Mouse (Mus musculus) kidney, embryonic 14.5 days (tissue): Measurements from ENCODE around the gene Cfap52. TPM values are rescaled to one million over a fixed set of nuclear protein-coding genes. Genes with fewer than 3 reads are reported as not detected.

Experiments
- ATAC-seq: fragments of 200-750 bp; cut with Nextera tagmentation; 2 replicates; pipeline ENCODE4 v1.8.0; 2017; ENCODE audit warnings: moderate number of reproducible peaks, mild to moderate bottlenecking, moderate TSS enrichment, moderate library complexity; ENCODE audit not compliant: low FRiP score, low TSS enrichment
- H3K27ac ChIP-seq: fragments of 300-500 bp; sonication (generic); 2 replicates; pipeline ENCODE4 v1.5.1; 2014; ENCODE audit warnings: low read depth, mild to moderate bottlenecking, low read length, moderate library complexity, mixed read lengths
- H3K27me3 ChIP-seq: fragments of 300-500 bp; sonication (generic); 2 replicates; pipeline ENCODE4 v1.6.1; 2014; ENCODE audit warnings: mild to moderate bottlenecking, low read length; ENCODE audit not compliant: control insufficient read depth, insufficient read depth
- H3K36me3 ChIP-seq: fragments of 300-500 bp; sonication (generic); 2 replicates; pipeline ENCODE4 v1.6.1; 2014; ENCODE audit warnings: low read length, mixed read lengths; ENCODE audit not compliant: control insufficient read depth, insufficient read depth
- H3K4me1 ChIP-seq: fragments of 300-500 bp; sonication (generic); 2 replicates; pipeline ENCODE4 v1.6.1; 2014; ENCODE audit warnings: low read length, mixed read lengths; ENCODE audit not compliant: control insufficient read depth, insufficient read depth
- H3K4me2 ChIP-seq: fragments of 300-500 bp; sonication (generic); replicated peaks from 2 replicates; pipeline ENCODE4 v1.6.1; 2014; ENCODE audit warnings: low read depth, mild to moderate bottlenecking, low read length
- H3K4me3 ChIP-seq: fragments of 300-500 bp; sonication (generic); 2 replicates; pipeline ENCODE4 v1.5.1; 2014; ENCODE audit warnings: mild to moderate bottlenecking, low read length
- H3K9ac ChIP-seq: fragments of 300-500 bp; sonication (generic); 2 replicates; pipeline ENCODE4 v1.6.1; 2014; ENCODE audit warnings: low read depth, mild to moderate bottlenecking, low read length, moderate library complexity
- H3K9me3 ChIP-seq: fragments of 300-500 bp; sonication (generic); 2 replicates; pipeline ENCODE4 v1.6.1; 2016; ENCODE audit warnings: low read length; ENCODE audit not compliant: control insufficient read depth
- WGBS: fragments of 180-500 bp; shearing (Covaris S2); extraction: QIAGEN DNeasy Blood & Tissue Kit; methylation state at CpG from one replicate; pipeline ENCODE4 v1.1.7; 2014; 5-methylcytosine and 5-hydroxymethylcytosine counted together
- polyA plus RNA-seq: library from polyadenylated mRNA; unstranded; fragments of >200 nt; fragmentation: Nextera tagmentation; extraction: Ambion mirVana; gene quantifications from 2 replicates; pipeline ENCODE4 v1.2.1, GENCODE M21; 2014

Cfap52 gene
- polyA plus RNA-seq, 1 experiment from 2014 or later: 1.1 TPM

DNA sequence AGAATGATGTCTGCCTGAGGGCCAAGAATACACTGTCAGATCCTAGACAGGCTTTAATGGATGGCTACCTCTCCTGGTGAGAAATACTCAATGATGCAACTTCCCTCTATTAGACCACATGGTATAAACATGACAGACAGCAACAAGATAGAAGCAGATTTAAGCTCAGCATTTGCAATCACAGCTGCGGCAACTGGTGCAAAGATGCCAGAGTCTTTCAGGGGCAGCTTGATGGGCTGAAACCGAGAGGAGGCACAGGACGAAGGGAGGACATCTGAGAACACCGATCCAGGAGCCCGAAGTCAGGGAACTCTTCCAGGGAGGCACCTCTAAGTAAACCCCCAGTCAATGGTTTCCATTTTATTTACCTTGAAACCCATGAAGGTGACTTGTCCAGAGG, 11.8 kb downstream of the Cfap52 start:
- Histone ChIP-seq H3K9ac (no peak overlapping the region), H3K36me3 (no peaks in the 10 kb centered on the region), H3K27ac (no peak overlapping the region), H3K4me2 (no peak overlapping the region), H3K4me1 (no peaks in the 10 kb centered on the region), H3K27me3 (no peaks in the 10 kb centered on the region), H3K4me3 (no peak overlapping the region), H3K9me3 (no peaks in the 10 kb centered on the region)
- ATAC-seq: no peak
- 49% methylated on average over 5 of the region's 5 CpGs for WGBS

DNA sequence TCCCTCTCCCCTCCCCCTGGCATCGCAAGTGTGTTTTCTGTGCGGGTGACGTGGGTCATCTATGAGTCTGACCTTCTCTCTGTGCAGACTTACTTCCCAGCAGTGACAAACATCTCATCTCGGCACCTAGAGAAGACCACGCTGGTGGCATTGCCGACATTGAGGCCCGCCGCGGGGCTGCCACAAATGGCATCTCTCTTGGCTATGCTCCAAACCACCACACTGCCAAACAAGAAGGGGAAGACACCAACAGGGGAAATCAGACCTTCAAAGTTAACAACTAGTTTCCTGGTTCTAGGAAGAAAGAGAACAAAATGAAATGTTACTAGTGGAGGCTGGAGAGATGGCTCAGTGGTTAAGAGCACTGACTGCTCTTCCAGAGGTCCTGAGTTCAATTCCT, 16.0 kb downstream of the Cfap52 start:
- Histone ChIP-seq H3K9me3 (no peaks in the 10 kb centered on the region), H3K9ac (no peak overlapping the region), H3K36me3 (no peaks in the 10 kb centered on the region), H3K4me1 (no peaks in the 10 kb centered on the region), H3K4me2 (no peak overlapping the region), H3K27ac (no peak overlapping the region), H3K4me3 (no peak overlapping the region), H3K27me3 (no peaks in the 10 kb centered on the region)
- no peak for ATAC-seq
- whole genome bisulfite sequencing: 89% methylated on average over 9 of the region's 9 CpGs

DNA sequence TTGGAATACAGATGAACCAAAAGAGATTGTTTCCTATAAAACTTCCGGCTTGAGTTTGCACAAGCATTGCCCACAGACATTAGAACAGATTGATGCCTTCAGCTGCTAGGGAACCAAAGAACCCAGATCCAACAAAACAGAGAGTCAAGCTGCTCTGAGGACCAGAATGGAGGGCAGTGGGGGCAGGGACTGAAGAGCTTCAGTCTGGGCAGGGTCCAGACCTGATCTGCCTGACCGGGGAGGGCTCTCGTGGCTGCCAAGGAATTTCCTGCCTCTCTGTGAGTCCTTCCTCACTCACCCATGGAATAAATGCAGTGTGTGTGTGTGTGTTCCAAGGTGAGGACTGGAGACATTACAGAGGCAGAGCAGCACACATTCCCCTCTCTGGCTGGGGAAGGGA, 17.2 kb downstream of the Cfap52 start:
- ATAC-seq: no peak

GRCm38 (mm10) chr11:67932156-67932555, 33.3 kb downstream of the Cfap52 start:
- ATAC-seq: no peak
- Histone ChIP-seq H3K9ac (no peak overlapping the region), H3K4me1 (no peaks in the 10 kb centered on the region), H3K4me2 (no peak overlapping the region), H3K9me3 (no peaks in the 10 kb centered on the region), H3K36me3 (no peaks in the 10 kb centered on the region), H3K27me3 (no peaks in the 10 kb centered on the region), H3K27ac (no peak overlapping the region), H3K4me3 (no peak overlapping the region)
- WGBS: 90% methylated on average over 3 of the region's 3 CpGs

More for the DNA sequence above, 17.2 kb downstream of the Cfap52 start:
- no peaks in the 10 kb centered on the region for H3K4me1 ChIP-seq
- H3K9me3 ChIP-seq: no peaks in the 10 kb centered on the region
- H3K27me3 ChIP-seq: no peaks in the 10 kb centered on the region
- 0 out of 2 replicates have a peak overlapping the region, but pooled peaks have one; percentile 12 for H3K9ac ChIP-seq
- WGBS: 57% methylated on average over 3 of the region's 3 CpGs
- H3K36me3 ChIP-seq: no peaks in the 10 kb centered on the region
- no peak overlapping the region for H3K4me3 ChIP-seq
- no peak overlapping the region for H3K4me2 ChIP-seq
- H3K27ac ChIP-seq: no peak overlapping the region

- no peak for ATAC-seq
- Histone ChIP-seq H3K9ac (no peak overlapping the region), H3K4me1 (no peaks in the 10 kb centered on the region), H3K27ac (no peak overlapping the region), H3K36me3 (no peaks in the 10 kb centered on the region), H3K4me2 (no peak overlapping the region), H3K9me3 (no peaks in the 10 kb centered on the region), H3K27me3 (0 out of 2 replicates have a peak, but pooled peaks cover 4% of the 10 kb centered on the region), H3K4me3 (no peak overlapping the region)
- WGBS: 13% methylated on average over 13 of the region's 15 CpGs
Measured at GRCm38 (mm10) chr11:67926348-67927055, 38.9 kb downstream of the Cfap52 start.

- Histone ChIP-seq H3K4me3 (no peak overlapping the region), H3K9me3 (no peaks in the 10 kb centered on the region), H3K4me1 (no peaks in the 10 kb centered on the region), H3K4me2 (no peak overlapping the region), H3K9ac (no peak overlapping the region), H3K27ac (no peak overlapping the region), H3K27me3 (0 out of 2 replicates have a peak, but pooled peaks cover 14% of the 10 kb centered on the region), H3K36me3 (no peaks in the 10 kb centered on the region)
- ATAC-seq: no peak
- WGBS: 87% methylated on average over 13 of the region's 13 CpGs
Measured at GRCm38 (mm10) chr11:67925000-67925399, 40.5 kb downstream of the Cfap52 start.

DNA sequence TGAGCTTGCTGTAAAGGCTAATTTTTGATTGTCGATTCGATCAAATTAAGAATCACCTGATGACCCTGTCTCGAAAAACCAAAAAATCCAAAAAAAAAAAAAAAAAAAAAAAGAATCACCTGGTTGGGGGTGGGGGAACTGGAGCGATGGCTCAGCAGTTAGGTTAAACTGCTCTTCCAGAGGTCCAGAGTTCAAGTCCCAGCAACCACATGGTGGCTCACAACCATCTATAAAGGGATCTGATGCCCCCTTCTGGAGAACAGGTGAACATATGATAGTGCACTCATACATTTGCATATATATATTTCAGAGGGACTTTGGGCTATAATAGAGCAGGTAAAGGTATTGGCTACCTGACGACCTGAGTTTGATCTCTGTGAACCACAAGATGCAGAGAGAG, 41.7 kb downstream of the Cfap52 start:
- H3K36me3 ChIP-seq: no peaks in the 10 kb centered on the region
- 91% methylated on average over 5 of the region's 5 CpGs for WGBS
- no peak overlapping the region for H3K4me2 ChIP-seq
- H3K27me3 ChIP-seq: 0 out of 2 replicates have a peak, but pooled peaks cover 14% of the 10 kb centered on the region
- no peak for ATAC-seq
- no peak overlapping the region for H3K27ac ChIP-seq
- H3K4me1 ChIP-seq: no peaks in the 10 kb centered on the region
- no peaks in the 10 kb centered on the region for H3K9me3 ChIP-seq
- no peak overlapping the region for H3K9ac ChIP-seq
- no peak overlapping the region for H3K4me3 ChIP-seq

- Histone ChIP-seq H3K9ac (peak overlapping the region; percentile 67; the same call in 1 of the 2 replicates), H3K4me3 (peak overlapping the region; percentile 66), H3K9me3 (no peaks in the 10 kb centered on the region), H3K27ac (peak overlapping the region; percentile 82), H3K27me3 (0 out of 2 replicates have a peak, but pooled peaks cover 14% of the 10 kb centered on the region), H3K36me3 (no peaks in the 10 kb centered on the region), H3K4me2 (peak overlapping the region; percentile 87), H3K4me1 (no peaks in the 10 kb centered on the region)
- under 1% methylated on average over 12 of the region's 12 CpGs for WGBS
- ATAC-seq: peak; percentile 72
Measured at GRCm38 (mm10) chr11:67922755-67923125, 42.7 kb downstream of the Cfap52 start.

GRCm38 (mm10) chr11:67921827-67922754, 43.4 kb downstream of the Cfap52 start, which contains the start of gene Usp43:
TSS of gene Usp43 (minus strand) at chr11:67922153.
- peak within 1 kb of the TSS; percentile 82 for H3K27ac ChIP-seq
- no peaks in the 10 kb centered on the region for H3K9me3 ChIP-seq
- 0 out of 2 replicates have a peak, but pooled peaks cover 14% of the 10 kb centered on the region for H3K27me3 ChIP-seq
- peak within 1 kb of the TSS; percentile 87 for H3K4me2 ChIP-seq
- WGBS: under 1% methylated on average over 57 of the region's 80 CpGs
- no peaks in the 10 kb centered on the region for H3K36me3 ChIP-seq
- peak; percentile 85 for ATAC-seq
- peak within 1 kb of the TSS; percentile 67 for H3K9ac ChIP-seq
- H3K4me3 ChIP-seq: peak within 1 kb of the TSS; percentile 66
- no peaks in the 10 kb centered on the region for H3K4me1 ChIP-seq
